Mouse (Mus musculus): Measurements from ENCODE around the gene Sumf2. TPM values are rescaled to one million over a fixed set of nuclear protein-coding genes. Genes with fewer than 3 reads are reported as not detected.

The Sumf2 gene
- polyA plus RNA-seq (2015; fragmentation: Nextera tagmentation; extraction: Ambion mirVana), result 31.1 and 33.6 TPM in 2 replicates

- peaks cover 13% of the 10 kb centered on the region for H3K36me3 ChIP-seq (ENCODE audit: control insufficient read depth, insufficient read depth, low read length)
- WGBS, result 12% methylated on average over 22 of the region's 22 CpGs
- peak within 1 kb of the TSS; percentile 70 for H3K9ac ChIP-seq (ENCODE audit: low read depth, low read length)
- H3K4me3 ChIP-seq (ENCODE audit: low read depth, low read length), result peak within 1 kb of the TSS; percentile 58
- peak within 1 kb of the TSS; percentile 72 for H3K27ac ChIP-seq (ENCODE audit: low read length)
- no peaks in the 10 kb centered on the region for H3K27me3 ChIP-seq (ENCODE audit: control insufficient read depth, insufficient read depth, low read depth, low read length)
- H3K4me2 ChIP-seq (ENCODE audit: low read length), result peak within 1 kb of the TSS; percentile 54
- H3K4me1 ChIP-seq (ENCODE audit: control insufficient read depth, insufficient read depth, low read length), result peaks cover 12% of the 10 kb centered on the region
- peak; percentile 99 for ATAC-seq
- no peaks in the 10 kb centered on the region for H3K9me3 ChIP-seq (replicated peaks; ENCODE audit: control insufficient read depth, low read length, poor library complexity, severe bottlenecking)
Observed at GRCm38 (mm10) chr5:129846752-129847557, at the start of gene Sumf2. Gene Sumf2, plus strand, starts transcription at chr5:129846986.

GRCm38 (mm10) chr5:129844848-129845247, 1.9 kb upstream of the Sumf2 start:
- WGBS, result 96% methylated on average over 5 of the region's 5 CpGs
- Histone ChIP-seq H3K9ac (ENCODE audit: low read depth, low read length) (no peak overlapping the region), H3K4me3 (ENCODE audit: low read depth, low read length) (no peak overlapping the region), H3K27me3 (ENCODE audit: control insufficient read depth, insufficient read depth, low read depth, low read length) (no peaks in the 10 kb centered on the region), H3K36me3 (ENCODE audit: control insufficient read depth, insufficient read depth, low read length) (peaks cover 13% of the 10 kb centered on the region), H3K27ac (ENCODE audit: low read length) (no peak overlapping the region), H3K9me3 (replicated peaks; ENCODE audit: control insufficient read depth, low read length, poor library complexity, severe bottlenecking) (no peaks in the 10 kb centered on the region), H3K4me2 (ENCODE audit: low read length) (no peak overlapping the region), H3K4me1 (ENCODE audit: control insufficient read depth, insufficient read depth, low read length) (peaks cover 12% of the 10 kb centered on the region)
- no peak for ATAC-seq

- no peak overlapping the region for H3K27ac ChIP-seq (ENCODE audit: low read length)
- 60% methylated on average over 8 of the region's 8 CpGs for WGBS
- H3K27me3 ChIP-seq (ENCODE audit: control insufficient read depth, insufficient read depth, low read depth, low read length), result no peaks in the 10 kb centered on the region
Observed at GRCm38 (mm10) chr5:129847558-129847820, 703 bp downstream of the Sumf2 start.

GRCm38 (mm10) chr5:129855163-129855562, 8.4 kb downstream of the Sumf2 start:
- H3K36me3 ChIP-seq (ENCODE audit: control insufficient read depth, insufficient read depth, low read length), result peaks cover 26% of the 10 kb centered on the region
- no peaks in the 10 kb centered on the region for H3K4me1 ChIP-seq (ENCODE audit: control insufficient read depth, insufficient read depth, low read length)
- no peaks in the 10 kb centered on the region for H3K27me3 ChIP-seq (ENCODE audit: control insufficient read depth, insufficient read depth, low read depth, low read length)
- H3K27ac ChIP-seq (ENCODE audit: low read length), result no peak overlapping the region
- no peak for ATAC-seq
- H3K9ac ChIP-seq (ENCODE audit: low read depth, low read length), result no peak overlapping the region
- H3K4me3 ChIP-seq (ENCODE audit: low read depth, low read length), result no peak overlapping the region
- H3K9me3 ChIP-seq (replicated peaks; ENCODE audit: control insufficient read depth, low read length, poor library complexity, severe bottlenecking), result no peaks in the 10 kb centered on the region
- 48% methylated on average over 5 of the region's 5 CpGs for WGBS
- no peak overlapping the region for H3K4me2 ChIP-seq (ENCODE audit: low read length)

More at GRCm38 (mm10) chr5:129847558-129847820, 703 bp downstream of the Sumf2 start:
- H3K9ac ChIP-seq (ENCODE audit: low read depth, low read length), result peak overlapping the region; percentile 70
- H3K4me3 ChIP-seq (ENCODE audit: low read depth, low read length), result peak overlapping the region; percentile 58
- H3K9me3 ChIP-seq (replicated peaks; ENCODE audit: control insufficient read depth, low read length, poor library complexity, severe bottlenecking), result no peaks in the 10 kb centered on the region
- peak overlapping the region; percentile 54 for H3K4me2 ChIP-seq (ENCODE audit: low read length)
- ATAC-seq, result no peak
- H3K4me1 ChIP-seq (ENCODE audit: control insufficient read depth, insufficient read depth, low read length), result peaks cover 12% of the 10 kb centered on the region
- H3K36me3 ChIP-seq (ENCODE audit: control insufficient read depth, insufficient read depth, low read length), result peaks cover 13% of the 10 kb centered on the region

- Histone ChIP-seq H3K4me3 (ENCODE audit: low read depth, low read length) (no peak overlapping the region), H3K27me3 (ENCODE audit: control insufficient read depth, insufficient read depth, low read depth, low read length) (no peaks in the 10 kb centered on the region), H3K9me3 (replicated peaks; ENCODE audit: control insufficient read depth, low read length, poor library complexity, severe bottlenecking) (no peaks in the 10 kb centered on the region), H3K9ac (ENCODE audit: low read depth, low read length) (no peak overlapping the region), H3K4me1 (ENCODE audit: control insufficient read depth, insufficient read depth, low read length) (no peaks in the 10 kb centered on the region), H3K36me3 (ENCODE audit: control insufficient read depth, insufficient read depth, low read length) (peaks cover 31% of the 10 kb centered on the region), H3K4me2 (ENCODE audit: low read length) (no peak overlapping the region), H3K27ac (ENCODE audit: low read length) (no peak overlapping the region)
- 88% methylated on average over 5 of the region's 5 CpGs for WGBS
- ATAC-seq, result no peak
Observed at GRCm38 (mm10) chr5:129856414-129856813, 9.6 kb downstream of the Sumf2 start.

GRCm38 (mm10) chr5:129862325-129862724, 15.5 kb downstream of the Sumf2 start:
- H3K9me3 ChIP-seq (replicated peaks; ENCODE audit: control insufficient read depth, low read length, poor library complexity, severe bottlenecking), result no peaks in the 10 kb centered on the region
- H3K4me1 ChIP-seq (ENCODE audit: control insufficient read depth, insufficient read depth, low read length), result no peaks in the 10 kb centered on the region
- ATAC-seq, result no peak
- H3K27me3 ChIP-seq (ENCODE audit: control insufficient read depth, insufficient read depth, low read depth, low read length), result no peaks in the 10 kb centered on the region
- H3K4me3 ChIP-seq (ENCODE audit: low read depth, low read length), result no peak overlapping the region
- H3K36me3 ChIP-seq (ENCODE audit: control insufficient read depth, insufficient read depth, low read length), result peaks cover 27% of the 10 kb centered on the region
- no peak overlapping the region for H3K4me2 ChIP-seq (ENCODE audit: low read length)
- H3K27ac ChIP-seq (ENCODE audit: low read length), result no peak overlapping the region
- no peak overlapping the region for H3K9ac ChIP-seq (ENCODE audit: low read depth, low read length)
- WGBS, result 97% methylated on average over 6 of the region's 6 CpGs

GRCm38 (mm10) chr5:129864467-129864866, 17.7 kb downstream of the Sumf2 start:
- no peak overlapping the region for H3K4me2 ChIP-seq (ENCODE audit: low read length)
- ATAC-seq, result no peak

GRCm38 (mm10) chr5:129865841-129866240, 19.1 kb downstream of the Sumf2 start:
- no peaks in the 10 kb centered on the region for H3K4me1 ChIP-seq (ENCODE audit: control insufficient read depth, insufficient read depth, low read length)
- 90% methylated on average over 12 of the region's 12 CpGs for WGBS
- H3K9me3 ChIP-seq (replicated peaks; ENCODE audit: control insufficient read depth, low read length, poor library complexity, severe bottlenecking), result no peaks in the 10 kb centered on the region
- no peak overlapping the region for H3K4me2 ChIP-seq (ENCODE audit: low read length)
- H3K36me3 ChIP-seq (ENCODE audit: control insufficient read depth, insufficient read depth, low read length), result peaks cover 6% of the 10 kb centered on the region
- no peak overlapping the region for H3K9ac ChIP-seq (ENCODE audit: low read depth, low read length)
- no peak for ATAC-seq
- H3K4me3 ChIP-seq (ENCODE audit: low read depth, low read length), result no peak overlapping the region
- H3K27me3 ChIP-seq (ENCODE audit: control insufficient read depth, insufficient read depth, low read depth, low read length), result no peaks in the 10 kb centered on the region
- no peak overlapping the region for H3K27ac ChIP-seq (ENCODE audit: low read length)

More at GRCm38 (mm10) chr5:129864467-129864866, 17.7 kb downstream of the Sumf2 start:
- H3K4me3 ChIP-seq (ENCODE audit: low read depth, low read length), result no peak overlapping the region
- H3K27me3 ChIP-seq (ENCODE audit: control insufficient read depth, insufficient read depth, low read depth, low read length), result no peaks in the 10 kb centered on the region
- peaks cover 18% of the 10 kb centered on the region for H3K36me3 ChIP-seq (ENCODE audit: control insufficient read depth, insufficient read depth, low read length)
- H3K27ac ChIP-seq (ENCODE audit: low read length), result no peak overlapping the region
- no peak overlapping the region for H3K9ac ChIP-seq (ENCODE audit: low read depth, low read length)
- no peaks in the 10 kb centered on the region for H3K9me3 ChIP-seq (replicated peaks; ENCODE audit: control insufficient read depth, low read length, poor library complexity, severe bottlenecking)
- WGBS, result 8% methylated on average over 18 of the region's 18 CpGs
- H3K4me1 ChIP-seq (ENCODE audit: control insufficient read depth, insufficient read depth, low read length), result no peaks in the 10 kb centered on the region

- no peak overlapping the region for H3K4me2 ChIP-seq (ENCODE audit: low read length)
- no peak overlapping the region for H3K9ac ChIP-seq (ENCODE audit: low read depth, low read length)
- no peak overlapping the region for H3K4me3 ChIP-seq (ENCODE audit: low read depth, low read length)
- ATAC-seq, result no peak
- H3K27me3 ChIP-seq (ENCODE audit: control insufficient read depth, insufficient read depth, low read depth, low read length), result no peaks in the 10 kb centered on the region
- 90% methylated on average over 19 of the region's 19 CpGs for WGBS
- H3K9me3 ChIP-seq (replicated peaks; ENCODE audit: control insufficient read depth, low read length, poor library complexity, severe bottlenecking), result no peaks in the 10 kb centered on the region
- no peaks in the 10 kb centered on the region for H3K4me1 ChIP-seq (ENCODE audit: control insufficient read depth, insufficient read depth, low read length)
- H3K36me3 ChIP-seq (ENCODE audit: control insufficient read depth, insufficient read depth, low read length), result no peaks in the 10 kb centered on the region
- no peak overlapping the region for H3K27ac ChIP-seq (ENCODE audit: low read length)
Observed at GRCm38 (mm10) chr5:129869238-129869995, 22.6 kb downstream of the Sumf2 start.
